Mouse (Mus musculus) myocyte (in vitro differentiated cells): ENCODE data around the gene Lbhd2. TPM values are rescaled to one million over a fixed set of nuclear protein-coding genes. Genes with fewer than 3 reads are reported as not detected.

Experiments used
- H3K27me3 ChIP-seq: one replicate; pipeline ENCODE4 v1.6.1; 2011; ENCODE audit not compliant: control insufficient read depth, insufficient read depth, insufficient read length
- H3K36me3 ChIP-seq: one replicate; pipeline ENCODE4 v1.6.1; 2011; ENCODE audit not compliant: control insufficient read depth, insufficient read depth
- H3K4me2 ChIP-seq: one replicate; pipeline ENCODE4 v1.6.1; 2011; ENCODE audit warnings: low read depth, control low read depth
- H3K4me3 ChIP-seq: one replicate; pipeline ENCODE4 v1.5.1; 2011; ENCODE audit warnings: mild to moderate bottlenecking, control low read depth, moderate library complexity
- H3K79me2 ChIP-seq: one replicate; pipeline ENCODE4 v1.6.1; 2011; ENCODE audit not compliant: control insufficient read depth, insufficient read depth
- H3ac ChIP-seq: one replicate; pipeline ENCODE4 v1.6.1; 2011; ENCODE audit not compliant: control insufficient read depth, insufficient read length
- CEBPB ChIP-seq: IDR thresholded peaks from 2 replicates; pipeline ENCODE4 v1.6.1; 2011; ENCODE audit warnings: mild to moderate bottlenecking, moderate library complexity; ENCODE audit not compliant: poor library complexity, insufficient read depth, severe bottlenecking
- E2F4 ChIP-seq: IDR thresholded peaks from one replicate; pipeline ENCODE4 v1.6.1; 2011; ENCODE audit warnings: mild to moderate bottlenecking, control low read depth, moderate library complexity; ENCODE audit not compliant: insufficient read depth
- MAX ChIP-seq: IDR thresholded peaks from one replicate; pipeline ENCODE4 v1.6.1; 2011; ENCODE audit warnings: low read depth, mild to moderate bottlenecking, control low read depth
- MYOD1 ChIP-seq, 3 experiments: IDR thresholded peaks; one replicate each; pipeline ENCODE4 v1.6.1; 2011; ENCODE audit warnings: control low read depth in 2 of 3, low read depth in 2 of 3, mild to moderate bottlenecking in 2 of 3, moderate library complexity in 1 of 3; ENCODE audit not compliant: insufficient read length in 2 of 3, control insufficient read depth in 1 of 3
- MYOG ChIP-seq, 3 experiments: IDR thresholded peaks; one replicate each; pipeline ENCODE4 v1.6.1; 2011; ENCODE audit warnings: control low read depth in 2 of 3, low read depth in 2 of 3, mild to moderate bottlenecking in 2 of 3; ENCODE audit not compliant: insufficient read length in 2 of 3, control insufficient read depth in 1 of 3, insufficient read depth in 1 of 3
- POLR2A ChIP-seq: IDR thresholded peaks from one replicate; pipeline ENCODE4 v1.6.1; 2011; ENCODE audit warnings: low read depth, mild to moderate bottlenecking, control low read depth, moderate library complexity; ENCODE audit not compliant: insufficient read length
- POLR2AphosphoS2 ChIP-seq: IDR thresholded peaks from one replicate; pipeline ENCODE4 v1.6.1; 2011; ENCODE audit warnings: low read depth, control low read depth; ENCODE audit not compliant: insufficient read length
- REST ChIP-seq: IDR thresholded peaks from one replicate; pipeline ENCODE4 v1.6.1; 2011; ENCODE audit warnings: mild to moderate bottlenecking, control low read depth, moderate library complexity; ENCODE audit not compliant: insufficient read depth, insufficient read length
- SRF ChIP-seq: IDR thresholded peaks from one replicate; pipeline ENCODE4 v1.6.1; 2011; ENCODE audit warnings: low read depth; ENCODE audit not compliant: control insufficient read depth, insufficient read length
- TCF12 ChIP-seq: IDR thresholded peaks from one replicate; pipeline ENCODE4 v1.6.1; 2011; ENCODE audit warnings: mild to moderate bottlenecking, control low read depth; ENCODE audit not compliant: poor library complexity, insufficient read depth, severe bottlenecking
- TCF3 ChIP-seq: IDR thresholded peaks from one replicate; pipeline ENCODE4 v1.6.1; 2011; ENCODE audit warnings: low read depth, control low read depth; ENCODE audit not compliant: insufficient read length
- USF1 ChIP-seq: IDR thresholded peaks from one replicate; pipeline ENCODE4 v1.6.1; 2011; ENCODE audit warnings: low read depth, mild to moderate bottlenecking, control low read depth, moderate library complexity
- polyA plus RNA-seq: library from polyadenylated mRNA; unstranded; fragments of >200 nt; fragmentation: generic; extraction: Trizol; gene quantifications from one replicate; pipeline ENCODE4 v1.2.1, GENCODE M21; 2012; ENCODE audit warnings: missing spikeins

The Lbhd2 gene
- polyA plus RNA-seq, 1 experiment: not detected

DNA sequence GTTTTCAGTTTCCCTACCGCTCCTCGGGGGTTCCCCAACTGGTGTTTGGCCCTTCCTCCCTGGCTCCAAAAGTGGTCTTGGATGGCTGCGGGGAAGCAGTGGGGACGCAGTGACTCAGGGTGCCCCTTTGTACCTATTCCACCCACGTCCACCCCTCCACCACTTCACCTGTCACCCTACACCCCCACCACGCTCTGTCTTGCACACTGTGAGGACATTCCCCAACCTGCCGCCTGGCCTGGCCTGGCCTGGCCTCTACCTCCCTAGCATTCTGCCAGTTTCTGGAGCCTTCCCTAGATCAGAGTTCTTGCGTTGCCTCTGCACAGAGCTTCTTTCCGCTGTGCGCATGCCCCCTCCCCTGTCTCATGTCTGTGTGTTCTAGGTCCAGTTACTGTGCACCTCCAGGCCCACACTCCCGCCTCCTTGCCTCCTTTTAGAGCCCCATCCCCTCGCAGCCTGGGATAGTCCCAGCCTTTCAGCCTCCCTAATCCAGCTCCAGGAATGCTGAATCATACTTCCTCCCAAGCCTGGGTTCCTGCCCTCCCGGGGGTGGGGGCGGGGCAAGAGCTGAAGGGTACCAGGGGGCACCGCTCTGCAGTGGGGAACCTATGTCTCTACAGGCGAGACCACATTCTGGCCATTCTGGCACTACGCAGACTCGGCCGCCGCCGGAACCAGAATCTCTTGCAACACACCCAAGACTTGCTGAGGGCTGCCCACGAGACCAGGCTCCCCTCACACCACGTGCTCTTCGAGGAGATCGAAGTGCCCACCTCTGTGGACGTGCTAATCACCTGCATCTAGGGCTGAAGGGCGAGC is 23.6 kb downstream of the Lbhd2 start:
- Histone ChIP-seq H3ac (peak overlapping the region; percentile 5), H3K36me3 (no peaks in the 10 kb centered on the region), H3K27me3 (no peaks in the 10 kb centered on the region), H3K79me2 (no peaks in the 10 kb centered on the region), H3K4me3 (peak overlapping the region; percentile 39), H3K4me2 (peak overlapping the region; percentile 98)
- peak in 1 of 3 experiments; percentile 62 for TF ChIP-seq MYOD1 (IDR thresholded peaks at IDR 0.05; ENCODE audit: control insufficient read depth in 1 of 3, insufficient read length in 2 of 3, low read depth in 2 of 3)
- TF ChIP-seq POLR2AphosphoS2: peak; percentile 59
- TF ChIP-seq E2F4: no peak
- TF ChIP-seq REST: no peak
- 0 out of 2 replicates have a peak, but pooled peaks have one; percentile 12 for TF ChIP-seq CEBPB
- no peak for TF ChIP-seq SRF
- TF ChIP-seq MAX: no peak
- TF ChIP-seq USF1: peak; percentile 67
- no peak for TF ChIP-seq TCF3
- TF ChIP-seq TCF12: no peak
- peak; percentile 52 for TF ChIP-seq POLR2A
- no peak for TF ChIP-seq MYOG (IDR thresholded peaks at IDR 0.05; ENCODE audit: control insufficient read depth in 1 of 3, insufficient read depth in 1 of 3, insufficient read length in 2 of 3, low read depth in 2 of 3)

DNA sequence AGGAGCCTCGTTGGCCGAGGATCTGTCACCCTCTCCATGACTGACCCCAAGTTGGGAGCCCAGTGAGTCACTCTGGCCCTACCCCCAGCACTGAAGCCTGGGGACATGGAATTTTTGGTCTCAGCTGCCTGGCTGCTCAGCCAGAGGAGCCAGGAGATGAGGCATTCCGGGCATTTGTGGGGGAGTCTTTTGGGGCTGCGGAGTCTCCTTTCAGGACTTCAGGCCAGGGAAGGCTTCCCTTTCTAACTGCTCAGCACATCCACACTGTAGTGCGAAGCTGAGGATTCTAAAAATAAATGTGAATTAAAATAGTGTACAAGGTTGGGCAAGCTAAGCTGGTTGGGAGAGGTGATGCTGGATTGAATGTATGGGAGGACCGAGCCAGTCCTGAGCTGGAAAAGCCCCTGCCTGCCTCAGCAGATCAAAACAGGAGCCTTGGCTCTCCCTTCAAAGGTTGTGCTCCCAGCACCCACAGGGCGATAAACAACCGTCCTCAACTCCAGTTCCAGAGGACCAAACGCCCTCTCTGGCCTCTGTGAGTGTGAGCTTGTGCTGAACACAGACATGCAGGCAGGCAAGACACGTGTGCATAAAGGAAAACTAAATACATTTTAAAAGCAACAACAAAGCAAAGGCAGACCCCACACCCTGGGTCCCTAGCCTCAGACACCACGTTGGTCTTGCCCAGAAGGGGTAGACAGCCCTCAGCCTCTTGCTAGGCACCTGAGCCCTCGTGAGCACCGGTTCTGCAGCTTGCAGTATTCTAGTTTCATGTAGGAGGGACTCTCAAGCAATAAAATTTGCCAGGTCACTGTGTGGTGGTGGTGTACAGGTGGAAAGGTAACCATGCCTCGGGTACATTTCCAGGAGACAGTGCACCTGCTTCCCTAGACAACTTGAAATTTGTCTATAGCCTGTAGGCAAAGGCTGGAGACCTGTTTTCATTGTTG is 24.5 kb downstream of the Lbhd2 start:
- H3K36me3 ChIP-seq: no peaks in the 10 kb centered on the region
- TF ChIP-seq TCF3: no peak
- peak in 1 of 3 experiments; percentile 58 for TF ChIP-seq MYOG (IDR thresholded peaks at IDR 0.05; ENCODE audit: control insufficient read depth in 1 of 3, insufficient read depth in 1 of 3, insufficient read length in 2 of 3, low read depth in 2 of 3)
- no peak for TF ChIP-seq SRF
- TF ChIP-seq E2F4: no peak
- peak in 1 of 3 experiments; percentile 45 for TF ChIP-seq MYOD1 (IDR thresholded peaks at IDR 0.05; ENCODE audit: control insufficient read depth in 1 of 3, insufficient read length in 2 of 3, low read depth in 2 of 3)
- TF ChIP-seq USF1: no peak
- TF ChIP-seq TCF12: no peak
- peak; percentile 49 for TF ChIP-seq POLR2A
- no peak for TF ChIP-seq MAX
- no peak for TF ChIP-seq POLR2AphosphoS2
- no peak for TF ChIP-seq CEBPB
- TF ChIP-seq REST: no peak
- no peaks in the 10 kb centered on the region for H3K79me2 ChIP-seq
- H3K27me3 ChIP-seq: no peaks in the 10 kb centered on the region
- peak overlapping the region; percentile 39 for H3K4me3 ChIP-seq
- peak overlapping the region; percentile 98 for H3K4me2 ChIP-seq
- H3ac ChIP-seq: peak overlapping the region; percentile 5

DNA sequence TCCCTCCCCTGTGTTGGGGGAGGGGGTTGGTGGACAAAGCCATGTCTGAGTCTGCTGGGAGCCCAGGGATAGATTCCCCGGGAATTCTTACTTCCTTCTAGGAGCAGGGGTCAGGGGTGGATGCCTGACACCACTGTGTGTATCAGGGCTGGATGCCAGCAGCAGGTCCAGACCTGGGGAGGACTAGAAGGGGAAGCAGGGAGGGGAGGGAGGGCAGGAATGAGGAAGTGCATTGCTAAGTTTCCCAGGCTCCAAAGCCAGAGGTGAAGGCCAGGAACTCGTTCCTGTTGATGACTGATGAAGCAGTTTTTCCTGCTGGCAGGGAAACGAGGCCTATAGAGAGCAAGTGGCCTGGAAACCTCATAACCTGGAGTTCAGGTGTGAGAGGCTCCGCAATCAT is 25.5 kb downstream of the Lbhd2 start:
- Histone ChIP-seq H3K36me3 (no peaks in the 10 kb centered on the region), H3K27me3 (no peaks in the 10 kb centered on the region), H3K4me3 (no peak overlapping the region), H3ac (no peak overlapping the region), H3K4me2 (no peak overlapping the region), H3K79me2 (no peaks in the 10 kb centered on the region)
- no peak for TF ChIP-seq REST
- TF ChIP-seq USF1: no peak
- no peak for TF ChIP-seq POLR2A
- no peak for TF ChIP-seq MAX
- no peak for TF ChIP-seq MYOD1 (IDR thresholded peaks at IDR 0.05; ENCODE audit: control insufficient read depth in 1 of 3, insufficient read length in 2 of 3, low read depth in 2 of 3)
- no peak for TF ChIP-seq POLR2AphosphoS2
- TF ChIP-seq TCF3: no peak
- no peak for TF ChIP-seq SRF
- no peak for TF ChIP-seq CEBPB
- no peak for TF ChIP-seq MYOG (IDR thresholded peaks at IDR 0.05; ENCODE audit: control insufficient read depth in 1 of 3, insufficient read depth in 1 of 3, insufficient read length in 2 of 3, low read depth in 2 of 3)
- no peak for TF ChIP-seq E2F4
- TF ChIP-seq TCF12: no peak

- no peak overlapping the region for H3ac ChIP-seq
- H3K27me3 ChIP-seq: no peaks in the 10 kb centered on the region
- no peak overlapping the region for H3K4me3 ChIP-seq
- H3K36me3 ChIP-seq: no peaks in the 10 kb centered on the region
- H3K4me2 ChIP-seq: no peak overlapping the region
- H3K79me2 ChIP-seq: no peaks in the 10 kb centered on the region
- TF ChIP-seq USF1 (no peak), CEBPB (no peak), REST (no peak), POLR2AphosphoS2 (no peak), TCF3 (no peak), SRF (no peak), E2F4 (no peak), TCF12 (no peak), MYOG (IDR thresholded peaks at IDR 0.05; ENCODE audit: control insufficient read depth in 1 of 3, insufficient read depth in 1 of 3, insufficient read length in 2 of 3, low read depth in 2 of 3) (no peak), MYOD1 (IDR thresholded peaks at IDR 0.05; ENCODE audit: control insufficient read depth in 1 of 3, insufficient read length in 2 of 3, low read depth in 2 of 3) (no peak), MAX (no peak), POLR2A (no peak)
Observed at GRCm38 (mm10) chr12:111432751-111433331, 26.2 kb downstream of the Lbhd2 start.
